Mouse (Mus musculus) neural tube, embryonic 15.5 days (tissue): ENCODE data around the gene Bsn. TPM values are rescaled to one million over a fixed set of nuclear protein-coding genes. Genes with fewer than 3 reads are reported as not detected.

Experiments
- ATAC-seq: fragments of 200-750 bp; cut with Nextera tagmentation; 2 replicates; pipeline ENCODE4 v1.8.0; 2017; ENCODE audit warnings: mild to moderate bottlenecking, moderate TSS enrichment, moderate library complexity; ENCODE audit not compliant: low FRiP score
- H3K27ac ChIP-seq: fragments of 300-500 bp; sonication (generic); replicated peaks from 2 replicates; pipeline ENCODE4 v1.5.1; 2015; ENCODE audit warnings: mild to moderate bottlenecking, inconsistent platforms
- H3K27me3 ChIP-seq: fragments of 300-500 bp; sonication (generic); replicated peaks from 2 replicates; pipeline ENCODE4 v1.6.1; 2015; ENCODE audit warnings: inconsistent platforms
- H3K36me3 ChIP-seq: fragments of 300-500 bp; sonication (generic); 2 replicates; pipeline ENCODE4 v1.6.1; 2015; ENCODE audit warnings: inconsistent platforms
- H3K4me1 ChIP-seq: fragments of 300-500 bp; sonication (generic); 2 replicates; pipeline ENCODE4 v1.6.1; 2015; ENCODE audit warnings: inconsistent platforms
- H3K4me2 ChIP-seq: fragments of 300-500 bp; sonication (generic); 2 replicates; pipeline ENCODE4 v1.6.1; 2015; ENCODE audit warnings: inconsistent platforms, mild to moderate bottlenecking, moderate library complexity
- H3K4me3 ChIP-seq: fragments of 300-500 bp; sonication (generic); replicated peaks from 2 replicates; pipeline ENCODE4 v1.5.1; 2015; ENCODE audit warnings: mild to moderate bottlenecking, inconsistent platforms
- H3K9ac ChIP-seq: fragments of 300-500 bp; sonication (generic); replicated peaks from 2 replicates; pipeline ENCODE4 v1.6.1; 2015; ENCODE audit warnings: mild to moderate bottlenecking, inconsistent platforms
- H3K9me3 ChIP-seq: fragments of 300-500 bp; sonication (generic); replicated peaks from 2 replicates; pipeline ENCODE4 v1.6.1; 2016; ENCODE audit warnings: inconsistent platforms
- WGBS: fragments of 180-500 bp; shearing (Covaris S2); methylation state at CpG from one replicate; pipeline ENCODE4 v1.1.7; 2015; ENCODE audit warnings: mixed read lengths; 5-methylcytosine and 5-hydroxymethylcytosine counted together
- polyA plus RNA-seq: library from polyadenylated mRNA; unstranded; fragments of >200 nt; fragmentation: Nextera tagmentation; extraction: Ambion mirVana; gene quantifications from 2 replicates; pipeline ENCODE4 v1.2.1, GENCODE M21; 2015

Gene Bsn
- polyA plus RNA-seq: 8.8 and 9.7 TPM in 2 replicates

DNA sequence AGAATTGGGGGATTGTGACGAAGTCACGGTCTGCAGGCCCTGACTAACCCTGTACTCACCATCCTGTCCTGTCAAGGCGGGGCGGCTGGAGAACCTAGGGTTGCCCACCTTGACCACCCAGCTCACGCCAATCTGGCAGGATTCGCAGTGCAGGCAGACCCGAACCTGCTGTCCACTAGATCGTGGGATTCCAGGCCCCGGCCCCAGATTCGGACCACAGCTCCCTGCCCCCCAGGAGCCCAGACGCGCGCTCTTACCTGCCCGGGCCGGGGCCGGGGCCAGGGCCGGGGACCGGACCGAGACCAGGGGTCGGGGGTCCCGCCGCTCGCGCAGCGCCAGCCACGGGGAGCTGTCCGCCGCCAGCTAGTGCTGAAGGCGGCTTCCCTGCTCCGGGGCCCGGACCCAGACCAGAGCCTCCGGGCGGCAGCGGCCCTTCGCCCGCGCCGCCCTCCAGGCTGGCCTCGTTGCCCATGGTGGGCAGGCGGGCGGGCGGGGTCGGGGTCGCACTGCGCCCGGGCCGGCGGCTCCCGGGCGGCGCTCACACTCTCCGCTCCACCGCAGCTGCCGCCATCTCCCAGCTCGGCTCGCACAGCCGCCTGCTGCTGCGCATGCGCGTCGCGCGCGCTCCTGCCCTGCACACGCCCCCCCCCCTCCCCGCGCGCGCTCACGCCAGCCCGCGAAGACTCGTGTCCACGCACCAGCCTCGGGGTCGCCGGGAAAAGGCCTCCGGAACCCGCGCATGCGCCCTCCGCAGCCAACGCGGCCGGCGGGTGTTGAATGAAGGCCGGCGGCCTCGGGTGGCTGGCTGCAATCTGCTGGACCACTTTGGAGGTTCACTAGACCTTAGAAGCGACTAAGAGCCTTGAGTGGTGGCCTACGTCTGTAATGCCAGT is at the start of gene Bsn:
Bsn (minus strand) TSS at position 598 of the 893 bp plus-strand sequence.
- H3K27ac ChIP-seq: peak within 1 kb of the TSS; percentile 81
- WGBS: 1% methylated on average over 66 of the region's 91 CpGs

DNA sequence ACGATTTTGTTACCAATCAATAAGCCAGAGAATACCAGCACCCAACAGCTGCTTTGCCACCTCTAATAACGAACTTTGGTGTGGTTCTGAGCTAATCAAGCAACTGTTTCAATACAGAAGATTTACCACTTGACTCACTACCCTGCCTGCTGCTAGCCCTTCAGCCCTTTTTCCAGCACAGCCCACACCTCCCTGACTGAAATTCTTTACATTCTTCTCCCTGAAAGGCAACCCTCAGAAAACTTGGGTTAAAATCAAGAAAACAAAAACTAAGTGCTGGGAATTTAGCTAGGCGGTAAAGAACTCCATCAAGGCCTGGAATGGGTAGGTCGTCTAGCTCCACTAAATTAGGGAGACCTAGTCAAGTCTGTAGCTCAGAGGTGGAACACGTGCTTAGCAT is 49.8 kb upstream of the Bsn start:
- Histone ChIP-seq H3K4me3 (no peak overlapping the region), H3K36me3 (peaks cover 3% of the 10 kb centered on the region; the same call in 1 of the 2 replicates), H3K4me1 (no peaks in the 10 kb centered on the region), H3K27me3 (no peaks in the 10 kb centered on the region), H3K9ac (no peak overlapping the region), H3K9me3 (no peaks in the 10 kb centered on the region), H3K27ac (no peak overlapping the region), H3K4me2 (no peak overlapping the region)
- ATAC-seq: no peak
- 75% methylated on average over 5 of the region's 5 CpGs for WGBS

More for the DNA sequence above, at the start of gene Bsn:
- H3K9ac ChIP-seq: peak within 1 kb of the TSS; percentile 90
- H3K36me3 ChIP-seq: 0 out of 2 replicates have a peak, but pooled peaks cover 6% of the 10 kb centered on the region
- H3K4me2 ChIP-seq: peak within 1 kb of the TSS; percentile 71
- peaks cover 28% of the 10 kb centered on the region for H3K4me1 ChIP-seq
- peak; percentile 85 for ATAC-seq
- H3K27me3 ChIP-seq: no peaks in the 10 kb centered on the region
- H3K4me3 ChIP-seq: peak within 1 kb of the TSS; percentile 82
- H3K9me3 ChIP-seq: no peaks in the 10 kb centered on the region

DNA sequence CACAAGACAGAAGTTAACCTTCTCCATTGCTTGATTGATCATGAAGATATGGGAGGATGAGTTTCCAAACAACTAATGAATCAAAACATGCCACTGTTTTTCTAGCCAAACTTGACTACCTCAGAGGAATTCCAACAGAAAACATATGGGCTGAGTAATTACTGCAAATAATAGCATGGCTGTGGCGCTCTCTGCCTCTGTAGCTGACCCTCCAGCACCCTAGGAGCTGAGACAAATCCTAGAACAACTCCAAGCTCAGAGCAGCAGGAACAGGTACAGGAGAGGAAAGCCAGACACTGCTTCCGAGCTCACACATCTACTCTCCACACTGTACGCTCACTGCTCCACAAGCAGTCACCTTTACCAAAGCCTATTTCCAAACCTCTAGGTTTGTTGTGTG is 48.6 kb upstream of the Bsn start:
- WGBS: 85% methylated on average over 3 of the region's 3 CpGs
- H3K27ac ChIP-seq: no peak overlapping the region
- H3K27me3 ChIP-seq: no peaks in the 10 kb centered on the region
- no peak overlapping the region for H3K9ac ChIP-seq
- H3K4me3 ChIP-seq: no peak overlapping the region
- H3K4me2 ChIP-seq: no peak overlapping the region
- 0 out of 2 replicates have a peak, but pooled peaks cover 5% of the 10 kb centered on the region for H3K36me3 ChIP-seq
- no peak for ATAC-seq
- no peaks in the 10 kb centered on the region for H3K4me1 ChIP-seq
- H3K9me3 ChIP-seq: no peaks in the 10 kb centered on the region

DNA sequence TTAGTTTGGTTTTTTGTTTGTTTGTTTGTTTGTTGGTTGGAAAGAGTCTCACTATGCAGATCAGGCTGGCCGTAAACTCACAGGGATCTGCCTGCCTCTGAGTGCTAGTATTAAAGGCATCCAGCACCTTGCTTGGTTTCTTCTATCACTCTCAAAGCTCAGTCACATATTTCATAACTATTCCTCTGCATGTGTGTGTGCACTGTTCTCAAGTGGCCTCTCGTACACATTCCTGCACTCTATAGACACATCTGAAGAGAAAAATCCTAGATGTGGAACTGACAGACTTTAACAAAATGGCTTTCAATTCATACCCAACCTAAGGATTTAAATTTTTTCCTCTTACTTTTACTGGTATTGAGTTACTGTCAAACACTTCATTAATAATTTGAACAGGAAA is 48.2 kb upstream of the Bsn start:
- no peak overlapping the region for H3K4me3 ChIP-seq
- no peak overlapping the region for H3K9ac ChIP-seq
- 92% methylated on average over 2 of the region's 2 CpGs for WGBS
- no peak for ATAC-seq
- H3K27ac ChIP-seq: no peak overlapping the region
- no peaks in the 10 kb centered on the region for H3K4me1 ChIP-seq
- no peak overlapping the region for H3K4me2 ChIP-seq
- H3K36me3 ChIP-seq: 0 out of 2 replicates have a peak, but pooled peaks cover 5% of the 10 kb centered on the region
- H3K9me3 ChIP-seq: no peaks in the 10 kb centered on the region
- no peaks in the 10 kb centered on the region for H3K27me3 ChIP-seq

DNA sequence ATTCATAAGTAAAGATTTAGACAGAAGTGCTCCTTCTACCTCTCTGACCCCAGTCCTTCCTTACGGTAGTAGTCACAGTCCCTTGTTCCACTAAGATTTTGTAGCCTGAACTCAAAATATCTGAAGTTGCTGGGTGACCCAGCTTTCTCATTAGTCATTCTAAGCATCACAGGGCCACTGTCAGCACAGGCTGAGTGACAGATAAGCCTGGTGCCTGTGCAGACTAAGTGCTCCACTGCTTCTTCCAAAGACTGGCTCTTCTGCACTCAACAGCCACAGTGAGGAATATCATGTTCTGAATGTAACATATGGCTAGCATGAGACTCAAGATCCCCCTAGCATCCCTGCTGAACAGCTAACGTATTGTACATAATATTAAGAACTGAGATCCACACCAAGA is 44.5 kb upstream of the Bsn start:
- Histone ChIP-seq H3K36me3 (peaks cover 11% of the 10 kb centered on the region; the same call in 1 of the 2 replicates), H3K4me3 (no peak overlapping the region), H3K4me1 (no peaks in the 10 kb centered on the region), H3K4me2 (no peak overlapping the region), H3K27ac (no peak overlapping the region), H3K9me3 (no peaks in the 10 kb centered on the region), H3K27me3 (no peaks in the 10 kb centered on the region), H3K9ac (no peak overlapping the region)
- WGBS: 92% methylated on average over 2 of the region's 2 CpGs
- no peak for ATAC-seq

DNA sequence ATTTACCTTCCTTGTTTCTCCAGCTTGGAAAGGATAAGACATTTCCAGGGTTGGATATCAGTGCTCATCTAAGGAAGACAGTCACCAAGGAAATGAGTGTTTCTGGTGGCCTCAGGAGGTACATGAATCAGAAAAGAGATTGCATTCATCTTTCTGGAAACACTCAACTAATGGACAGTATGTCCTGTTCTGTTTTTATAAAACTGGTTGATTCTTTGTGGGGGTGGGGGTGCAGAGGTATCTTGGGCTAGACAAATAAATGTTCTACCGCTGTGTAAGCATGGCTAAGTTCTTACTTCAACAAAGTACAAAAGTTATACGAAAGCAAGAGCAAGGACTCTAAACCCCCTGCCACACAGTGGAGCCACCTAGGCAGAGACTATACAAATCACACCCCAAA is 42.7 kb upstream of the Bsn start:
- H3K36me3 ChIP-seq: peaks cover 15% of the 10 kb centered on the region; the same call in 1 of the 2 replicates
- H3K4me2 ChIP-seq: no peak overlapping the region
- H3K4me3 ChIP-seq: no peak overlapping the region
- no peak for ATAC-seq
- H3K4me1 ChIP-seq: peaks cover 2% of the 10 kb centered on the region; the same call in 1 of the 2 replicates
- H3K27me3 ChIP-seq: no peaks in the 10 kb centered on the region
- 96% methylated on average over 2 of the region's 2 CpGs for WGBS
- H3K27ac ChIP-seq: no peak overlapping the region
- H3K9ac ChIP-seq: no peak overlapping the region
- H3K9me3 ChIP-seq: no peaks in the 10 kb centered on the region

DNA sequence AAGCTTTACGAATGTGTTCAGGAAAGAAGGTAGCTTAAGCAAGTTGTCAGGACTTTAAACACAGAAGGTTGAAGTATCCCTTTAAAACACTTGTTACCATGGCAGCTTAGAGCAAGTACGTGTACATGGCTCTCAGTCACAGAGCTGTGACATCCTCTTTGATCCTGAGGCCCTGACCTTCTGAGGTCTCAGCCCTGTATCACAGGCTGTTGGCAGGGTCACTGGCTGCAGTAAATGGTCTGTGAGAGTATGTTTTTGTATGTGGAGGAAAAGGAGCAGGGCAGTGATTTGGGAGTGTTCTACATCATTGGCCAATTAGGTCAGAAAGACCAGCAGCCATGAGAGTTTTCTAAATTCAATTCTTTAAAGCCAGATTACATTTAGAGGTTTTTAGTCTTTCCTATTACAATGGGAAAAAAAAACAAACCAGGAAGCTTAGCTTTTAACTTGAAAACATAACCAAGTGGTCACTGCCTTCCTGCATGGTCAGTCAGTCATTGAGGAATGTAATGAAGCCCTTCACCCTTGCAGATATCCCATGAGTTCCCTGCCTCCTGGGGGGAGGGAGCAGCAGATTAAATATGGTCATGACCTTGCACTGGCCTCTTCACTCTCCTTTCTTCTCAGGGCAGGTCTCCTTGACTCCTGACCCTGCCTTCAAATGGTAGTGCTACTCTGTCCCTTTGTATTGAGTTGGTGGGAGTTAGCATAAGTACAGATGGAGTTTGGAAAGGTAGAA is 37.9 kb upstream of the Bsn start:
- Histone ChIP-seq H3K9ac (no peak overlapping the region), H3K4me3 (no peak overlapping the region), H3K9me3 (no peaks in the 10 kb centered on the region), H3K27ac (no peak overlapping the region), H3K27me3 (no peaks in the 10 kb centered on the region), H3K4me2 (no peak overlapping the region), H3K4me1 (peaks cover 2% of the 10 kb centered on the region; the same call in 1 of the 2 replicates), H3K36me3 (peaks cover 10% of the 10 kb centered on the region; the same call in 1 of the 2 replicates)
- WGBS: 24% methylated on average over 2 of the region's 2 CpGs
- no peak for ATAC-seq

DNA sequence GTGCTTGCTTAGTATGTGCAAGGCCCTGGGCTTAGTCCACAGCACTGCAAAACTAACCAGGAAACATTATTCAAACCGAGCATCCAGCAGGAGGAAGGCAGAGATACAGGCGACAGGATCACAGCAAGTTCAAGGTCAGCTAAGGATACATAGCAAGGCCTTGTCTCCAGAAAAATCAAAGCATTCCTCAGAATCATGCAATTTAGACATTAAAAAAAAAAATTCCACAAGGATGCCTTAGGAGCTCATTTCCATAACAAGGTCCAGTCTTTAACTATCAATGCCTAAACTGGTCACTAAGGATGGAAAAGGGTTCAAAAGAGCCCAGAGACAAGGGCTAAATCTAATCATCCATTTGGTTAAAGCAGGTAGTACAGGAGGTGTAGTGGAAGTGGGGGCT is 35.0 kb upstream of the Bsn start:
- no peak overlapping the region for H3K4me2 ChIP-seq
- no peaks in the 10 kb centered on the region for H3K9me3 ChIP-seq
- ATAC-seq: no peak
- no peak overlapping the region for H3K4me3 ChIP-seq
- no peak overlapping the region for H3K9ac ChIP-seq
- no peak overlapping the region for H3K27ac ChIP-seq
- peaks cover 11% of the 10 kb centered on the region; the same call in 1 of the 2 replicates for H3K4me1 ChIP-seq
- H3K36me3 ChIP-seq: peaks cover 6% of the 10 kb centered on the region; the same call in 1 of the 2 replicates
- no peaks in the 10 kb centered on the region for H3K27me3 ChIP-seq
- 89% methylated on average over 2 of the region's 2 CpGs for WGBS

DNA sequence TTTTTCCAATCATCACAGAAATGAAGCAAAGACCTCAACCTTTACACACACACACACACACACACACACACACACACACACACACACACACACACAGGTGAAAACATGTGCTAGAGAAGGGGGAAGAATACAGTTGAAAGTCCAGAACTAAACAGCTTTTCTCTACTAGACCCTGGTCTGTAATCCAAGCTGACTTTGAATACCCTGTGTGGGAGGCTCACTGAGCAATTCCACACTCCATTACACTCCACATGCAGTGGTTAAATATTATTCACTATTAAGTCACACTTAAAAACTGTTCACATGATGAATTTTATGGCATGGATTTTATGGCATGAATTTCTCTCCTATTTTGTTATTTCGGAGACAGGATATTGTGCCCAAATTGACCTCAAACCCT is 33.4 kb upstream of the Bsn start:
- Histone ChIP-seq H3K4me1 (peaks cover 17% of the 10 kb centered on the region; the same call in 1 of the 2 replicates), H3K9ac (no peak overlapping the region), H3K27me3 (no peaks in the 10 kb centered on the region), H3K4me2 (no peak overlapping the region), H3K4me3 (no peak overlapping the region), H3K27ac (no peak overlapping the region), H3K9me3 (no peaks in the 10 kb centered on the region), H3K36me3 (no peaks in the 10 kb centered on the region)
- WGBS: 78% methylated on average over 1 of the region's 1 CpGs
- ATAC-seq: no peak

DNA sequence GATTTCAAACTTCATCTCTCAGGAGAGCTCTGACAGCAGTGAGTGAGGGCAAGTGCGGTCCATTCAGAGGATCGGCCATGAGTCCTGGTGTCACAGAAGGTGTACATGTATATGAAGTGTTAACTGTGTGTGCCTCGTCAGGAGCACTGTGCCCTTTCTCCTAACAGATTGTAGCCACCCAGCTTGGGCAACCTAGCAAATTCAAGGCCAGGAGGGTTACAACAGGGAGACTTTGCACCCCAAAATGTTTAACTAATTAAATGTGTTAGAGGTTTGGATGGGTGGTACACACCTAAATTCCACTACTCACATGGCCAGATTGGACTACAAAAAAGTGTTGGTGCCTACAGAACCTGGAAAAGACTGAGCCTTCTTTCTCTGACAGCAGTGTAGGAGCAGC is 31.4 kb upstream of the Bsn start:
- ATAC-seq: no peak
- Histone ChIP-seq H3K27ac (no peak overlapping the region), H3K27me3 (no peaks in the 10 kb centered on the region), H3K4me2 (no peak overlapping the region), H3K9ac (no peak overlapping the region), H3K36me3 (peaks cover 14% of the 10 kb centered on the region), H3K4me1 (peaks cover 14% of the 10 kb centered on the region; the same call in 1 of the 2 replicates), H3K9me3 (no peaks in the 10 kb centered on the region), H3K4me3 (no peak overlapping the region)
- WGBS: 87% methylated on average over 3 of the region's 3 CpGs

DNA sequence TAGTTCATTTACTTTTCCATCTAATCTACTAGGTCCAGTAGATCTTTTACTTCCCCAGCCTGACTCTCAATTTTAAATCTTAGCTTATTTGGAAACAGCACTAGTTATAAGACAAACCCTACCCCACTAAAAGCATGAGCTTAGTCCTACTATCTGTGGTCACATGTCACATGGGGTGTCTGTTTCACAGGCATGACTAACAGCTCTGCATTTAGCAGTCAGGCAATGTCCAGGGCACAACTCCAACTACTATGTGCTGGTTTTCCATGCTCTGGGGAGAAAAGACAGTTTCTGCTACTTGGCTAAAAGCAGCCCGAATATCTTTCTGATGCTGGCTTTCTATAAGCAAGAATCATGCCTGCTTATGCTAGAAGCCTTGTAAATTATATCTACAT is 30.2 kb upstream of the Bsn start:
- peaks cover 14% of the 10 kb centered on the region; the same call in 1 of the 2 replicates for H3K4me1 ChIP-seq
- no peak for ATAC-seq
- H3K9me3 ChIP-seq: no peaks in the 10 kb centered on the region
- no peak overlapping the region for H3K4me2 ChIP-seq
- whole genome bisulfite sequencing: 77% methylated on average over 1 of the region's 1 CpGs
- H3K4me3 ChIP-seq: no peak overlapping the region
- H3K36me3 ChIP-seq: peaks cover 20% of the 10 kb centered on the region
- H3K27ac ChIP-seq: no peak overlapping the region
- H3K27me3 ChIP-seq: no peaks in the 10 kb centered on the region
- H3K9ac ChIP-seq: no peak overlapping the region
